In the genomic region with DNA sequence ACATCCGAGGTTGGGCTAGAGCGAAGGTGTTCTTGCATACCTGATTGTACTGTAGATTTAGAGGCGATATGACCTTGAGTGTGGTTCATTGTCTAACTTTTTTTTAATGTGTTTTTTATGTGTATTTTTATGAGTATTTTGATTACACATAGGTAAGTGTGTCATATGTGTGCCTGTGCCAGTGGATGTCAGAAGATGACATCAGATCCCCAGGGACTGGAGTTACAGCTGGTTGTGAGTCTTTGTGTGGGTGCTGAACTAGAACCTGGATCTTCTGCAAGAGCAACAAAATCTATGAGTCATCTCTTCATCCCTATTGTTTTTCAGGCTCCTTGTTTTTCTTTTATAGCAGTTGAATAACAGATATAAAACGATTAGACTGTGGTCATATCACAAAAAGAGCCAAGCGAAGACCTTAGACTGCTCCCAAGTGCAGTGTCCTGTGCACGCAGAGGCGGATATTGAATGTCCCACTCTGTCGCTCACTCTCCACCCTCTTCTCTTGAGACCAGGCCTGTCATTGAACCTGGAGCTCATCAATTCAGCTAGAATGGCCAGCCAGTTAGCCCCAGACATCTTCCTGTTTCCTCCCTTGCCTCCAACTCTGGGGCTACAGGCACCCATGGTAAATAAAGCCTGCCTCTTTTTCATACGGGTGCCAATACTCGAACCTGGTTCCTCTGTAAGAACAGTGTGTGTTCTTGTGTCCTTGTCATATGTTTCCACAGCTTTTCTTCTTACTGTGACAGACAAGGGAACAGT, we compare ENCODE assay signal across 9 mouse cellular contexts. TPM values are rescaled to one million over a fixed set of nuclear protein-coding genes. Genes with fewer than 3 reads are reported as not detected.
DNase-seq lines count a peak whose midpoint lies in the region; ATAC-seq and TF ChIP-seq lines count a peak whose summit lies in the region.
"Had no signal": no experiment of that assay in that cellular context is flagged by ENCODE, and none has a peak within 500 bp of the region (broad histone marks: within the 10 kb centered on the region; RNA-seq: fewer than 3 reads in every experiment).

No protein-coding gene starts in this region.

- no peaks in the 10 kb centered on the region for H3K9me3 ChIP-seq in megakaryocyte, embryonic 14.5 days
- no peaks in the 10 kb centered on the region for H3K9me3 ChIP-seq in forebrain, embryonic 12.5 days
- H3K9me3 ChIP-seq in limb, embryonic 15.5 days: no peaks in the 10 kb centered on the region
- no peaks in the 10 kb centered on the region for H3K9me3 ChIP-seq in stomach, postnatal 0 days (ENCODE audit: control insufficient read depth, low read length)

- peak overlapping the region; percentile 97 for H3K4me3 ChIP-seq in megakaryocyte, embryonic 14.5 days (replicated peaks)
- H3K4me3 ChIP-seq in forebrain, embryonic 12.5 days (replicated peaks): peak overlapping the region; percentile 99
- H3K4me3 ChIP-seq in limb, embryonic 15.5 days: peak overlapping the region; percentile 97
- peak overlapping the region; percentile 99 for H3K4me3 ChIP-seq in stomach, postnatal 0 days (ENCODE audit: low read depth, low read length)

- peak overlapping the region; percentile 81 for H3K4me2 ChIP-seq in forebrain, embryonic 12.5 days
- peak overlapping the region; percentile 47 for H3K4me2 ChIP-seq in limb, embryonic 15.5 days
- H3K4me2 ChIP-seq in stomach, postnatal 0 days (replicated peaks; ENCODE audit: low read depth): peak overlapping the region; percentile 81

- no peak for ATAC-seq in megakaryocyte, adult 5-6 weeks (ENCODE audit: poor library complexity, severe bottlenecking)
- ATAC-seq in forebrain, embryonic 12.5 days (ENCODE audit: low FRiP score): no peak
- no peak for ATAC-seq in limb, embryonic 15.5 days (ENCODE audit: insufficient number of reproducible peaks, low FRiP score, low TSS enrichment, low read depth)
- no peak for ATAC-seq in stomach, postnatal 0 days (ENCODE audit: low FRiP score, low TSS enrichment)

- TF ChIP-seq CTCF in stomach, postnatal 0 days (IDR thresholded peaks at IDR 0.05; ENCODE audit: low read depth): no peak

- WGBS in forebrain, embryonic 12.5 days: 88% methylated on average over 10 of the region's 10 CpGs
- WGBS in limb, embryonic 15.5 days: 89% methylated on average over 10 of the region's 10 CpGs
- 80% methylated on average over 10 of the region's 10 CpGs for WGBS in stomach, postnatal 0 days

- peaks cover 41% of the 10 kb centered on the region for H3K36me3 ChIP-seq in megakaryocyte, embryonic 14.5 days (replicated peaks; ENCODE audit: low read length)
- H3K36me3 ChIP-seq in forebrain, embryonic 12.5 days (replicated peaks): peaks cover 8% of the 10 kb centered on the region; the same call in 1 of the 2 replicates
- peaks cover 6% of the 10 kb centered on the region for H3K36me3 ChIP-seq in limb, embryonic 15.5 days
- no peaks in the 10 kb centered on the region for H3K36me3 ChIP-seq in stomach, postnatal 0 days (ENCODE audit: control insufficient read depth, insufficient read depth, low read length)

- no peak for TF ChIP-seq EP300 in stomach, postnatal 0 days (optimal IDR thresholded peaks at IDR 0.05)

- no peak for DNase-seq in stomach, postnatal 0 days (ENCODE audit: low spot score)
- no peak for DNase-seq in gastrocnemius, adult 18-20 months (ENCODE audit: low spot score)
- DNase-seq in natural killer cell, adult 2 months (ENCODE audit: low spot score in 2 of 2): no peak
- DNase-seq: adrenal gland, adult 8-10 months had no signal

- H3K27ac ChIP-seq in forebrain, embryonic 12.5 days: no peak overlapping the region
- peak overlapping the region; percentile 94 for H3K27ac ChIP-seq in limb, embryonic 15.5 days
- H3K27ac ChIP-seq in stomach, postnatal 0 days (replicated peaks): peak overlapping the region; percentile 97

- peak overlapping the region; percentile 95 for H3K9ac ChIP-seq in forebrain, embryonic 12.5 days
- H3K9ac ChIP-seq in limb, embryonic 15.5 days: no peak overlapping the region
- H3K9ac ChIP-seq in stomach, postnatal 0 days (ENCODE audit: low read length): peak overlapping the region; percentile 31; the same call in 1 of the 2 replicates

- H3K27me3 ChIP-seq in megakaryocyte, embryonic 14.5 days (replicated peaks): no peaks in the 10 kb centered on the region
- H3K27me3 ChIP-seq in forebrain, embryonic 12.5 days: no peaks in the 10 kb centered on the region
- no peaks in the 10 kb centered on the region for H3K27me3 ChIP-seq in limb, embryonic 15.5 days
- H3K27me3 ChIP-seq in stomach, postnatal 0 days (ENCODE audit: control insufficient read depth, insufficient read depth, low read length): no peaks in the 10 kb centered on the region

- H3K4me1 ChIP-seq in megakaryocyte, embryonic 14.5 days: peaks cover 69% of the 10 kb centered on the region
- H3K4me1 ChIP-seq in forebrain, embryonic 12.5 days: peaks cover 32% of the 10 kb centered on the region
- peaks cover 35% of the 10 kb centered on the region for H3K4me1 ChIP-seq in limb, embryonic 15.5 days
- H3K4me1 ChIP-seq in stomach, postnatal 0 days (replicated peaks; ENCODE audit: control insufficient read depth, insufficient read depth): peaks cover 20% of the 10 kb centered on the region

RNA-seq across cellular contexts. Expression of gene Ube2g2, which starts 1.7 kb away (rescaled TPM):
- 14.2 and 28.4 TPM in 2 replicates for polyA plus RNA-seq in megakaryocyte, embryonic 14.5 days (2012; ENCODE audit: insufficient read depth, low replicate concordance)
- 15.3 and 18.1 TPM in 2 replicates for total RNA-seq in megakaryocyte, adult 5-6 weeks (2015)
- total RNA-seq in megakaryocyte, adult 5-6 weeks (2017): 27.4 and 40.0 TPM in 2 replicates
- polyA plus RNA-seq in forebrain, embryonic 12.5 days (2016; fragmentation: Nextera tagmentation; extraction: Ambion mirVana): 87.0 and 92.7 TPM in 2 replicates
- 99.8 and 127 TPM in 2 replicates for polyA plus RNA-seq in limb, embryonic 15.5 days (2015; fragmentation: Nextera tagmentation; extraction: Ambion mirVana)
- polyA plus RNA-seq in stomach, postnatal 0 days (2015; fragmentation: Nextera tagmentation; extraction: Ambion mirVana): 53.8 and 54.5 TPM in 2 replicates
- total RNA-seq in gastrocnemius, adult 18-20 months (2021): 100 to 1,000 TPM in 1 of 2 experiments, 10 to 100 TPM in 1; 96.1 to 101 TPM

RNA-seq across cellular contexts. Expression of gene Gm49325, which starts 17.8 kb away (rescaled TPM):
- 9.0 and 23.2 TPM in 2 replicates for polyA plus RNA-seq in megakaryocyte, embryonic 14.5 days (2012; ENCODE audit: insufficient read depth, low replicate concordance)
- not detected in 2 replicates for total RNA-seq in megakaryocyte, adult 5-6 weeks (2015)
- not detected in 2 replicates for total RNA-seq in megakaryocyte, adult 5-6 weeks (2017)
- 15.7 and 23.4 TPM in 2 replicates for polyA plus RNA-seq in forebrain, embryonic 12.5 days (2016; fragmentation: Nextera tagmentation; extraction: Ambion mirVana)
- 1.3 and 1.8 TPM in 2 replicates for polyA plus RNA-seq in limb, embryonic 15.5 days (2015; fragmentation: Nextera tagmentation; extraction: Ambion mirVana)
- 12.6 and 17.3 TPM in 2 replicates for polyA plus RNA-seq in stomach, postnatal 0 days (2015; fragmentation: Nextera tagmentation; extraction: Ambion mirVana)
- total RNA-seq in gastrocnemius, adult 18-20 months (2021): 10 to 100 TPM in 1 of 2 experiments, 1 to 10 TPM in 1; 8.6 to 11.4 TPM
- polyA plus RNA-seq: gonadal fat pad, adult 2 months had no signal

RNA-seq across cellular contexts. Expression of gene Sumo3, which starts 17.9 kb away (rescaled TPM):
- 11.6 and 90.7 TPM in 2 replicates for polyA plus RNA-seq in megakaryocyte, embryonic 14.5 days (2012; ENCODE audit: insufficient read depth, low replicate concordance)
- total RNA-seq in megakaryocyte, adult 5-6 weeks (2015): 22.1 and 22.7 TPM in 2 replicates
- total RNA-seq in megakaryocyte, adult 5-6 weeks (2017): 118 and 137 TPM in 2 replicates
- 322 and 326 TPM in 2 replicates for polyA plus RNA-seq in forebrain, embryonic 12.5 days (2016; fragmentation: Nextera tagmentation; extraction: Ambion mirVana)
- polyA plus RNA-seq in limb, embryonic 15.5 days (2015; fragmentation: Nextera tagmentation; extraction: Ambion mirVana): 343 and 347 TPM in 2 replicates
- polyA plus RNA-seq in stomach, postnatal 0 days (2015; fragmentation: Nextera tagmentation; extraction: Ambion mirVana): 232 and 239 TPM in 2 replicates
- 10 to 100 TPM; 44.5 to 47.4 TPM for total RNA-seq in gastrocnemius, adult 18-20 months (2021)

RNA-seq across cellular contexts. Expression of gene Pttg1ip, which starts 42.3 kb away (rescaled TPM):
- polyA plus RNA-seq in megakaryocyte, embryonic 14.5 days (2012; ENCODE audit: insufficient read depth, low replicate concordance): 284 and 814 TPM in 2 replicates
- total RNA-seq in megakaryocyte, adult 5-6 weeks (2015): 82.8 and 97.8 TPM in 2 replicates
- 50.0 and 54.8 TPM in 2 replicates for total RNA-seq in megakaryocyte, adult 5-6 weeks (2017)
- polyA plus RNA-seq in forebrain, embryonic 12.5 days (2016; fragmentation: Nextera tagmentation; extraction: Ambion mirVana): 61.9 and 64.6 TPM in 2 replicates
- polyA plus RNA-seq in limb, embryonic 15.5 days (2015; fragmentation: Nextera tagmentation; extraction: Ambion mirVana): 145 and 158 TPM in 2 replicates
- 278 and 317 TPM in 2 replicates for polyA plus RNA-seq in stomach, postnatal 0 days (2015; fragmentation: Nextera tagmentation; extraction: Ambion mirVana)
- total RNA-seq in gastrocnemius, adult 18-20 months (2021): 10 to 100 TPM; 23.0 to 33.6 TPM
